Mouse (Mus musculus) kidney, adult 2 months (tissue): ENCODE data around the gene Cacna1i.

Experiments used
- CTCF ChIP-seq: fragments of 200-500 bp; conservative IDR thresholded peaks from 2 replicates; pipeline ENCODE4 v1.5.1; 2011; ENCODE audit warnings: low read depth, mild to moderate bottlenecking, control low read depth, low read length, moderate library complexity, mixed read lengths; ENCODE audit not compliant: insufficient read depth, insufficient read length
- POLR2A ChIP-seq: fragments of 200-500 bp; IDR thresholded peaks from one replicate; pipeline ENCODE4 v1.6.1; 2011; ENCODE audit warnings: low read depth, low read length, control low read depth

- TF ChIP-seq CTCF: no peak
- no peak for TF ChIP-seq POLR2A
Measured at GRCm38 (mm10) chr15:80303779-80304178, 16.7 kb downstream of the Cacna1i start.
